Mouse (Mus musculus): ENCODE data around the gene Plcb2. TPM values are rescaled to one million over a fixed set of nuclear protein-coding genes. Genes with fewer than 3 reads are reported as not detected.

Gene Plcb2
- polyA plus RNA-seq (2015; fragmentation: Nextera tagmentation; extraction: Ambion mirVana), result 0.79 and 0.81 TPM in 2 replicates

GRCm38 (mm10) chr2:118728337-118728736 lies at the start of gene Plcb2:
TSS of gene Plcb2 (minus strand) at chr2:118728438.

GRCm38 (mm10) chr2:118772158-118772874 lies 44.1 kb upstream of the Plcb2 start, which contains the start of gene Phgr1:
TSS of gene Phgr1 (plus strand) at chr2:118772769.

GRCm38 (mm10) chr2:118761906-118762783 lies 33.9 kb upstream of the Plcb2 start, which contains the start of gene Ccdc9b:
TSS of gene Ccdc9b (minus strand) at chr2:118762661.

GRCm38 (mm10) chr2:118745232-118745884 lies 17.1 kb upstream of the Plcb2 start, which contains the start of gene Inafm2:
TSS of gene Inafm2 (plus strand) at chr2:118745758.

GRCm38 (mm10) chr2:118703913-118704730 lies 24.1 kb downstream of the Plcb2 start, which contains the start of gene Ankrd63:
TSS of gene Ankrd63 (minus strand) at chr2:118703963.

GRCm38 (mm10) chr2:118662902-118663803 lies 65.1 kb downstream of the Plcb2 start, which contains the start of gene Pak6:
TSS of gene Pak6 (plus strand) at chr2:118663303.

Other genes starting within 250 kb of the Plcb2 start
- gene Srp14, start 248.7 kb downstream of the Plcb2 start, polyA plus RNA-seq (2015; fragmentation: Nextera tagmentation; extraction: Ambion mirVana), result 343 and 352 TPM in 2 replicates
- gene Bmf, start 178.8 kb downstream of the Plcb2 start, polyA plus RNA-seq (2015; fragmentation: Nextera tagmentation; extraction: Ambion mirVana), result 1.0 and 1.4 TPM in 2 replicates
- 3.6 and 4.9 TPM in 2 replicates for gene Bub1b, start 130.2 kb downstream of the Plcb2 start, polyA plus RNA-seq (2015; fragmentation: Nextera tagmentation; extraction: Ambion mirVana)
- 42.7 and 53.9 TPM in 2 replicates for gene Pak6, start 65.1 kb downstream of the Plcb2 start, polyA plus RNA-seq (2015; fragmentation: Nextera tagmentation; extraction: Ambion mirVana)
- gene Ankrd63, start 24.5 kb downstream of the Plcb2 start, polyA plus RNA-seq (2015; fragmentation: Nextera tagmentation; extraction: Ambion mirVana), result not detected in 2 replicates
- 19.2 and 20.5 TPM in 2 replicates for gene Inafm2, start 17.3 kb upstream of the Plcb2 start, polyA plus RNA-seq (2015; fragmentation: Nextera tagmentation; extraction: Ambion mirVana)
- gene Ccdc9b, start 34.2 kb upstream of the Plcb2 start, polyA plus RNA-seq (2015; fragmentation: Nextera tagmentation; extraction: Ambion mirVana), result 0.88 and 0.92 TPM in 2 replicates
- gene Phgr1, start 44.3 kb upstream of the Plcb2 start, polyA plus RNA-seq (2015; fragmentation: Nextera tagmentation; extraction: Ambion mirVana), result not detected in 2 replicates
- 83.1 and 84.1 TPM in 2 replicates for gene Disp2, start 51.3 kb upstream of the Plcb2 start, polyA plus RNA-seq (2015; fragmentation: Nextera tagmentation; extraction: Ambion mirVana)
- 7.9 and 9.6 TPM in 2 replicates for gene Knstrn, start 85.6 kb upstream of the Plcb2 start, polyA plus RNA-seq (2015; fragmentation: Nextera tagmentation; extraction: Ambion mirVana)
- 63.3 and 69.3 TPM in 2 replicates for gene Ivd, start 133.5 kb upstream of the Plcb2 start, polyA plus RNA-seq (2015; fragmentation: Nextera tagmentation; extraction: Ambion mirVana)
- gene Bahd1, start 171.9 kb upstream of the Plcb2 start, polyA plus RNA-seq (2015; fragmentation: Nextera tagmentation; extraction: Ambion mirVana), result 6.7 and 6.8 TPM in 2 replicates
- gene Chst14, start 198.1 kb upstream of the Plcb2 start, polyA plus RNA-seq (2015; fragmentation: Nextera tagmentation; extraction: Ambion mirVana), result 5.2 and 6.4 TPM in 2 replicates